Mouse (Mus musculus): ENCODE data around the gene Cox4i2.

DNA sequence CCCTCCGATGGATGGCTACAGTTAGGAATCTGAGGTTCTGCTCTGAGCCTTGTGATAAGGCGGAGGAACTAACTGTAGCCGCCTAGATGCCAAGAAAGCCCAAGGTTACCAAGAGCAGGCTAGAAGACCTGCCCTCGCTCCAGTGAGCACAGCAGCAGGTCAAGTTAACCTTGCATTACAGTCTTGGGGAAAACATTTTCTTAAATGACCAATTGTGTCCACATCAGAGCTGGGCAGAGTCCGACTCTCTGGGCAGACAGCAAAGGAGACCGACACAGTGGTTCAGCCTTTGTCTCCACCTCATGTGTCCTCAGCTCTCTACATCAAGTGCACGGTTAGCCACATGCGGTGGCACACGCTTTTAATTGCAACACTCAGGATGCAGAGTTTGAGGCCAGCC is 17.6 kb downstream of the Cox4i2 start:
- TF ChIP-seq CTCF (IDR thresholded peaks at IDR 0.05; ENCODE audit: insufficient read depth, low read depth, low read length) (no peak), POLR2A (IDR thresholded peaks at IDR 0.05; ENCODE audit: insufficient read depth, low read depth, low read length) (no peak)

All from olfactory bulb, adult 2 months (tissue).